Mouse (Mus musculus) midbrain, embryonic 13.5 days (tissue): ENCODE results near the gene Olfr20. TPM values are rescaled to one million over a fixed set of nuclear protein-coding genes. Genes with fewer than 3 reads are reported as not detected.
"Not testable (repeated sequence)": the region's sequence is repeated elsewhere in the genome, so short reads cannot be mapped to it uniquely, and the experiment has no call there.

ENCODE experiments used
- ATAC-seq: fragments of 200-750 bp; cut with Nextera tagmentation; 2 replicates; pipeline ENCODE4 v1.8.0; 2017; ENCODE audit warnings: mild to moderate bottlenecking, moderate TSS enrichment, moderate library complexity
- H3K27ac ChIP-seq: fragments of 300-500 bp; sonication (generic); 2 replicates; pipeline ENCODE4 v1.5.1; 2015; ENCODE audit warnings: inconsistent platforms, mild to moderate bottlenecking, moderate library complexity
- H3K27me3 ChIP-seq: fragments of 300-500 bp; sonication (generic); 2 replicates; pipeline ENCODE4 v1.6.1; 2015; ENCODE audit warnings: mild to moderate bottlenecking, inconsistent platforms
- H3K36me3 ChIP-seq: fragments of 300-500 bp; sonication (generic); 2 replicates; pipeline ENCODE4 v1.6.1; 2015; ENCODE audit warnings: mild to moderate bottlenecking, inconsistent platforms
- H3K4me1 ChIP-seq: fragments of 300-500 bp; sonication (generic); replicated peaks from 2 replicates; pipeline ENCODE4 v1.6.1; 2015; ENCODE audit warnings: inconsistent platforms
- H3K4me2 ChIP-seq: fragments of 300-500 bp; sonication (generic); replicated peaks from 2 replicates; pipeline ENCODE4 v1.6.1; 2015; ENCODE audit warnings: moderate library complexity, mild to moderate bottlenecking, inconsistent platforms
- H3K4me3 ChIP-seq: fragments of 300-500 bp; sonication (generic); replicated peaks from 2 replicates; pipeline ENCODE4 v1.5.1; 2015; ENCODE audit warnings: mild to moderate bottlenecking, inconsistent platforms
- H3K9ac ChIP-seq: fragments of 300-500 bp; sonication (generic); replicated peaks from 2 replicates; pipeline ENCODE4 v1.6.1; 2015; ENCODE audit warnings: mild to moderate bottlenecking, inconsistent platforms
- H3K9me3 ChIP-seq: fragments of 300-500 bp; sonication (generic); 2 replicates; pipeline ENCODE4 v1.6.1; 2016; ENCODE audit warnings: mild to moderate bottlenecking, inconsistent platforms
- WGBS: fragments of 180-500 bp; shearing (Covaris S2); methylation state at CpG from one replicate; pipeline ENCODE4 v1.1.7; 2015; 5-methylcytosine and 5-hydroxymethylcytosine counted together
- polyA plus RNA-seq: library from polyadenylated mRNA; unstranded; fragments of >200 nt; fragmentation: Nextera tagmentation; extraction: Ambion mirVana; gene quantifications from 2 replicates; pipeline ENCODE4 v1.2.1, GENCODE M21; 2015

Gene Olfr20
- polyA plus RNA-seq: not detected in 2 replicates

- Histone ChIP-seq H3K4me1 (no peaks in the 10 kb centered on the region), H3K36me3 (no peaks in the 10 kb centered on the region), H3K9ac (no peak within 1 kb of the TSS), H3K27ac (no peak within 1 kb of the TSS), H3K4me2 (no peak within 1 kb of the TSS), H3K4me3 (no peak within 1 kb of the TSS), H3K27me3 (no peaks in the 10 kb centered on the region), H3K9me3 (no peaks in the 10 kb centered on the region)
- 57% methylated on average over 3 of the region's 3 CpGs for WGBS
- ATAC-seq: no peak
Observed at GRCm38 (mm10) chr11:73350483-73350882, at the start of gene Olfr20. TSS of gene Olfr20 (plus strand) at chr11:73350783.

- no peak for ATAC-seq
- no peak overlapping the region for H3K27ac ChIP-seq
- no peaks in the 10 kb centered on the region for H3K27me3 ChIP-seq
- H3K9me3 ChIP-seq: no peaks in the 10 kb centered on the region
- H3K9ac ChIP-seq: no peak overlapping the region
- no peak overlapping the region for H3K4me3 ChIP-seq
- no peaks in the 10 kb centered on the region for H3K36me3 ChIP-seq
- H3K4me2 ChIP-seq: no peak overlapping the region
- no peaks in the 10 kb centered on the region for H3K4me1 ChIP-seq
- WGBS: 7% methylated on average over 2 of the region's 2 CpGs
Observed at GRCm38 (mm10) chr11:73303123-73303522, 47.5 kb upstream of the Olfr20 start.

GRCm38 (mm10) chr11:73315961-73316360, 34.6 kb upstream of the Olfr20 start:
- H3K4me2 ChIP-seq: no peak overlapping the region
- H3K36me3 ChIP-seq: no peaks in the 10 kb centered on the region
- no peaks in the 10 kb centered on the region for H3K4me1 ChIP-seq
- no peaks in the 10 kb centered on the region for H3K27me3 ChIP-seq
- H3K27ac ChIP-seq: no peak overlapping the region
- ATAC-seq: no peak
- WGBS: 44% methylated on average over 3 of the region's 3 CpGs
- no peaks in the 10 kb centered on the region for H3K9me3 ChIP-seq
- H3K9ac ChIP-seq: no peak overlapping the region
- H3K4me3 ChIP-seq: no peak overlapping the region

- not testable (repeated sequence) for H3K4me3 ChIP-seq, H3K4me1 ChIP-seq, H3K4me2 ChIP-seq, H3K9me3 ChIP-seq, H3K27me3 ChIP-seq, H3K27ac ChIP-seq, H3K9ac ChIP-seq, H3K36me3 ChIP-seq, ATAC-seq
- WGBS: 87% methylated on average over 2 of the region's 2 CpGs
Observed at GRCm38 (mm10) chr11:73318581-73318980, 32.0 kb upstream of the Olfr20 start.

- H3K27ac ChIP-seq, H3K27me3 ChIP-seq, ATAC-seq, H3K4me1 ChIP-seq, H3K4me2 ChIP-seq, H3K9ac ChIP-seq, H3K36me3 ChIP-seq, H3K9me3 ChIP-seq, H3K4me3 ChIP-seq: not testable (repeated sequence)
- WGBS: 95% methylated on average over 13 of the region's 13 CpGs
Observed at GRCm38 (mm10) chr11:73321064-73321463, 29.5 kb upstream of the Olfr20 start.

- H3K9me3 ChIP-seq: no peaks in the 10 kb centered on the region
- H3K27ac ChIP-seq: no peak overlapping the region
- H3K27me3 ChIP-seq: no peaks in the 10 kb centered on the region
- H3K9ac ChIP-seq: no peak overlapping the region
- WGBS: 76% methylated on average over 9 of the region's 9 CpGs
- no peak for ATAC-seq
- H3K4me3 ChIP-seq: no peak overlapping the region
- H3K4me1 ChIP-seq: no peaks in the 10 kb centered on the region
- no peaks in the 10 kb centered on the region for H3K36me3 ChIP-seq
- H3K4me2 ChIP-seq: no peak overlapping the region
Observed at GRCm38 (mm10) chr11:73323906-73324830, 26.4 kb upstream of the Olfr20 start.

GRCm38 (mm10) chr11:73326485-73326886, 24.1 kb upstream of the Olfr20 start:
- H3K4me2 ChIP-seq: no peak overlapping the region
- no peaks in the 10 kb centered on the region for H3K27me3 ChIP-seq
- no peaks in the 10 kb centered on the region for H3K36me3 ChIP-seq
- H3K9ac ChIP-seq: no peak overlapping the region
- no peaks in the 10 kb centered on the region for H3K4me1 ChIP-seq
- no peak for ATAC-seq
- no peak overlapping the region for H3K27ac ChIP-seq
- WGBS: 73% methylated on average over 12 of the region's 12 CpGs
- H3K4me3 ChIP-seq: no peak overlapping the region
- H3K9me3 ChIP-seq: no peaks in the 10 kb centered on the region

GRCm38 (mm10) chr11:73327361-73327760, 23.2 kb upstream of the Olfr20 start:
- Histone ChIP-seq H3K4me3 (no peak overlapping the region), H3K27ac (no peak overlapping the region), H3K9me3 (no peaks in the 10 kb centered on the region), H3K4me1 (no peaks in the 10 kb centered on the region), H3K27me3 (no peaks in the 10 kb centered on the region), H3K4me2 (no peak overlapping the region), H3K36me3 (no peaks in the 10 kb centered on the region), H3K9ac (no peak overlapping the region)
- no peak for ATAC-seq
- WGBS: 80% methylated on average over 4 of the region's 4 CpGs

- Histone ChIP-seq H3K27ac (no peak within 1 kb of the TSS), H3K4me1 (no peaks in the 10 kb centered on the region), H3K4me3 (no peak within 1 kb of the TSS), H3K4me2 (no peak within 1 kb of the TSS), H3K9me3 (no peaks in the 10 kb centered on the region), H3K9ac (no peak within 1 kb of the TSS), H3K36me3 (no peaks in the 10 kb centered on the region), H3K27me3 (no peaks in the 10 kb centered on the region)
- 81% methylated on average over 27 of the region's 27 CpGs for WGBS
- ATAC-seq: no peak
Observed at GRCm38 (mm10) chr11:73329442-73329841, 21.1 kb upstream of the Olfr20 start, which contains the start of the genes Aspa, Gm49340 and Spata22. TSS of gene Aspa (minus strand) at chr11:73329596. TSS of gene Gm49340 (plus strand) at chr11:73329741. TSS of gene Spata22 (plus strand) at chr11:73329741.

GRCm38 (mm10) chr11:73333357-73333756, 17.2 kb upstream of the Olfr20 start:
- no peak overlapping the region for H3K9ac ChIP-seq
- no peaks in the 10 kb centered on the region for H3K36me3 ChIP-seq
- ATAC-seq: no peak
- H3K27ac ChIP-seq: no peak overlapping the region
- WGBS: 59% methylated on average over 2 of the region's 2 CpGs
- H3K27me3 ChIP-seq: no peaks in the 10 kb centered on the region
- H3K4me3 ChIP-seq: no peak overlapping the region
- H3K4me1 ChIP-seq: no peaks in the 10 kb centered on the region
- H3K9me3 ChIP-seq: no peaks in the 10 kb centered on the region
- no peak overlapping the region for H3K4me2 ChIP-seq

- H3K27ac ChIP-seq: no peak overlapping the region
- ATAC-seq: no peak
- H3K4me3 ChIP-seq: no peak overlapping the region
- no peaks in the 10 kb centered on the region for H3K4me1 ChIP-seq
- no peaks in the 10 kb centered on the region for H3K9me3 ChIP-seq
- WGBS: 85% methylated on average over 4 of the region's 4 CpGs
- H3K4me2 ChIP-seq: no peak overlapping the region
- no peaks in the 10 kb centered on the region for H3K27me3 ChIP-seq
- no peaks in the 10 kb centered on the region for H3K36me3 ChIP-seq
- H3K9ac ChIP-seq: no peak overlapping the region
Observed at GRCm38 (mm10) chr11:73336919-73337318, 13.7 kb upstream of the Olfr20 start.

- Histone ChIP-seq H3K27me3 (no peaks in the 10 kb centered on the region), H3K27ac (no peak within 1 kb of the TSS), H3K9ac (no peak within 1 kb of the TSS), H3K9me3 (no peaks in the 10 kb centered on the region; the same call in 1 of the 2 replicates), H3K4me1 (no peaks in the 10 kb centered on the region), H3K4me3 (no peak within 1 kb of the TSS), H3K36me3 (no peaks in the 10 kb centered on the region), H3K4me2 (no peak within 1 kb of the TSS)
- 94% methylated on average over 2 of the region's 2 CpGs for WGBS
- ATAC-seq: no peak
Observed at GRCm38 (mm10) chr11:73370946-73371345, 20.4 kb downstream of the Olfr20 start, which contains the start of gene Olfr376. TSS of gene Olfr376 (plus strand) at chr11:73371246.
